Mouse (Mus musculus) cerebellum, postnatal 4 days (tissue): ENCODE measurements around the gene Crnkl1.

Experiments
- DNase-seq, 2 experiments: peaks; one replicate each; pipeline ENCODE4 v3.0.0; 2022; ENCODE audit warnings: low spot score in 2 of 2, mixed read lengths in 1 of 2

Crnkl1 gene

DNA sequence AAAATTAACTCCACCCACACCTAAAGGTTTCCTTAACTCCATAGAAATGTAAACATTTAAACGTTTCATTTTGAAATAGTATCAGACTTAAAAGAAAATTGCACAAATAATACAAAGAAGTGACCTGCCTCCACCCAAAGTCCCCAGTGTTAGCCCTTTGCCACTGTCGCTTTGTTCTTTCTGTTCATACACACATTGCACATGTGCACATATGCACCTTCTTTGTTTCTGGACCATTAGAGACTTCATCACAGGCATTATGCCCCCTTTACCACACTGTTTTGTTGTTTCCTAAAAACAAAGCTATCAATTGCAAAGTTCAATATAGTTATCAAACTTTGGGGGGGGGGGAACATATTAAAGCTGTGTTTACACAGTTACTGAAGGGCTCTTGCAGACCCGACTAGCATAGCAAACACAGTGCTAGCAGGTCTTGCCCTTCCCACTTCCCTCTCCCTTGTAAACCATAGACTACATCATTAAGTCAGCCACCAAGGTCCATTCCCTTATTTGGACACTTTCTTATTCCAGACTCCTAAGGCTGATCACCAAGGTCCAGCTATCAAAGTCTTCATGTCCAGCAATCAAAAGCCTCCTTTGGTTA, 59.8 kb downstream of the Crnkl1 start:
- no peak for DNase-seq

GRCm38 (mm10) chr2:145873953-145874352, 60.9 kb downstream of the Crnkl1 start:
- no peak for DNase-seq

DNA sequence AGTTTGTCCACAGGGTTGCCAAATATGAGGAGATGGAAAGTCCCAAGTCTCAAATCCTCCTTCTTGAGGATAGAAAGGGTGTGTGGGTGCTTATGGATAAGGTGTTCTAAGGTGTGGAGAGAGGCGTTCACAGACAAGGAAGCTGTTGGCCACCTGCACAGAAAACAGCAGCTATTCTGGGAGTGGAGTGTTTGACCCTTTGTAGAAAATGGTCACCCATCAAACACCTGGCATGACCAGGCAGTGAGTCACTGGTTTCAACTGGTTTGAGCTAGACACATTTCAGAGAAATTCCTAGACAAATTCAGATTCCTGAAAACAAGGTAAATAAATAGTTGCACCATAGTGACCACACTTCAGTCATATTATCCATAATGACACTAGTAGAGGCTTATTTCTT, 62.7 kb downstream of the Crnkl1 start:
- DNase-seq: no peak

GRCm38 (mm10) chr2:145871308-145871707, 63.5 kb downstream of the Crnkl1 start:
- no peak for DNase-seq
